Comparison of ENCODE assay signal across 7 mouse cellular contexts in genomic region chr16:23416657-23417293, GRCm38 (mm10). TPM values are rescaled to one million over a fixed set of nuclear protein-coding genes. Genes with fewer than 3 reads are reported as not detected.
A peak's percentile ranks its signal among the peaks of the same experiment; 100 is the strongest.
DNase-seq lines count a peak whose midpoint lies in the region; ATAC-seq and TF ChIP-seq lines count a peak whose summit lies in the region.

No protein-coding gene starts in this region.

- WGBS in embryonic facial prominence, embryonic 11.5 days, result 27% methylated on average over 9 of the region's 9 CpGs
- WGBS in limb, embryonic 14.5 days, result 46% methylated on average over 9 of the region's 9 CpGs
- WGBS in neural tube, embryonic 11.5 days, result 54% methylated on average over 9 of the region's 9 CpGs

- no peak overlapping the region; the same call in 1 of the 2 replicates for H3K27ac ChIP-seq in embryonic facial prominence, embryonic 11.5 days (replicated peaks; ENCODE audit: low read depth, low read length)
- no peak overlapping the region for H3K27ac ChIP-seq in limb, embryonic 14.5 days (replicated peaks; ENCODE audit: low read depth, low read length)
- H3K27ac ChIP-seq in neural tube, embryonic 11.5 days (ENCODE audit: low read depth, low read length), result no peak overlapping the region
- no peak overlapping the region; the same call in 1 of the 2 replicates for H3K27ac ChIP-seq in layer of hippocampus, adult 2 months

- no peaks in the 10 kb centered on the region; the same call in 1 of the 2 replicates for H3K4me1 ChIP-seq in embryonic facial prominence, embryonic 11.5 days (ENCODE audit: control insufficient read depth, insufficient read depth, low read length)
- peaks cover 6% of the 10 kb centered on the region; the same call in 1 of the 2 replicates for H3K4me1 ChIP-seq in limb, embryonic 14.5 days (ENCODE audit: control insufficient read depth, insufficient read depth, low read length)
- peaks cover 2% of the 10 kb centered on the region; the same call in 1 of the 2 replicates for H3K4me1 ChIP-seq in neural tube, embryonic 11.5 days (ENCODE audit: control insufficient read depth, insufficient read depth, low read length)

- no peaks in the 10 kb centered on the region for H3K36me3 ChIP-seq in embryonic facial prominence, embryonic 11.5 days (replicated peaks; ENCODE audit: control insufficient read depth, insufficient read depth, low read depth, low read length)
- H3K36me3 ChIP-seq in limb, embryonic 14.5 days (ENCODE audit: control insufficient read depth, insufficient read depth, low read length), result no peaks in the 10 kb centered on the region
- no peaks in the 10 kb centered on the region for H3K36me3 ChIP-seq in neural tube, embryonic 11.5 days (ENCODE audit: control insufficient read depth, insufficient read depth, low read length)

- no peak overlapping the region for H3K9ac ChIP-seq in embryonic facial prominence, embryonic 11.5 days (replicated peaks; ENCODE audit: low read length)
- H3K9ac ChIP-seq in limb, embryonic 14.5 days (ENCODE audit: low read depth, low read length, severe bottlenecking), result no peak overlapping the region; the same call in 1 of the 2 replicates
- H3K9ac ChIP-seq in neural tube, embryonic 11.5 days (ENCODE audit: low read length), result no peak overlapping the region

- no peak for TF ChIP-seq POLR2A in limb, embryonic 14.5 days (IDR thresholded peaks at IDR 0.05; ENCODE audit: borderline replicate concordance, extremely low read depth, insufficient read depth, insufficient read length)

- H3K4me2 ChIP-seq in embryonic facial prominence, embryonic 11.5 days (ENCODE audit: low read depth, low read length), result peak overlapping the region; percentile 5; the same call in 1 of the 2 replicates
- H3K4me2 ChIP-seq in limb, embryonic 14.5 days (replicated peaks; ENCODE audit: low read depth, low read length, severe bottlenecking), result peak overlapping the region; percentile 32
- peak overlapping the region; percentile 27 for H3K4me2 ChIP-seq in neural tube, embryonic 11.5 days (ENCODE audit: low read depth)

- ATAC-seq in embryonic facial prominence, embryonic 11.5 days (replicated peaks; ENCODE audit: insufficient number of reproducible peaks, low FRiP score, low TSS enrichment, low read depth), result peak; percentile 63; the same call in 1 of the 2 replicates
- peak; percentile 50; the same call in 1 of the 2 replicates for ATAC-seq in limb, embryonic 14.5 days (ENCODE audit: low FRiP score, low read depth)
- no peak for ATAC-seq in neural tube, embryonic 11.5 days (ENCODE audit: insufficient read depth, low FRiP score, low TSS enrichment)

- intact Hi-C loops in heart, postnatal 36 days (cut with DNase I), result no loop called here

- TF ChIP-seq CTCF in layer of hippocampus, adult 2 months (conservative IDR thresholded peaks at IDR 0.05), result no peak

- no peaks in the 10 kb centered on the region for H3K9me3 ChIP-seq in embryonic facial prominence, embryonic 11.5 days (replicated peaks; ENCODE audit: control insufficient read depth, low read length)
- H3K9me3 ChIP-seq in limb, embryonic 14.5 days (ENCODE audit: control insufficient read depth, low read length), result no peaks in the 10 kb centered on the region
- no peaks in the 10 kb centered on the region for H3K9me3 ChIP-seq in neural tube, embryonic 11.5 days (ENCODE audit: control insufficient read depth, low read length)

- DNase-seq in embryonic facial prominence, embryonic 11.5 days (ENCODE audit: low spot score), result peak; percentile 29
- DNase-seq in heart, postnatal 36 days, result peak; percentile 10 to 29
- DNase-seq in limb, embryonic 14.5 days (ENCODE audit: low spot score), result no peak
- no peak for DNase-seq in neural tube, embryonic 11.5 days (ENCODE audit: low spot score)
- no peak for DNase-seq in layer of hippocampus, adult 2 months (ENCODE audit: low spot score in 2 of 2)
- no peak for DNase-seq in urinary bladder, postnatal 10 days (ENCODE audit: low spot score)
- no peak for DNase-seq in urinary bladder, postnatal 25 days (ENCODE audit: low spot score)

- H3K4me3 ChIP-seq in embryonic facial prominence, embryonic 11.5 days (ENCODE audit: low read depth, low read length), result no peak overlapping the region
- no peak overlapping the region for H3K4me3 ChIP-seq in limb, embryonic 14.5 days (replicated peaks; ENCODE audit: low read length)
- no peak overlapping the region for H3K4me3 ChIP-seq in neural tube, embryonic 11.5 days (ENCODE audit: low read depth, low read length)
- H3K4me3 ChIP-seq in layer of hippocampus, adult 2 months, result no peak overlapping the region

- H3K27me3 ChIP-seq in embryonic facial prominence, embryonic 11.5 days (ENCODE audit: control insufficient read depth, insufficient read depth, low read length), result no peaks in the 10 kb centered on the region
- H3K27me3 ChIP-seq in limb, embryonic 14.5 days (ENCODE audit: control insufficient read depth, insufficient read depth, low read length), result no peaks in the 10 kb centered on the region
- no peaks in the 10 kb centered on the region for H3K27me3 ChIP-seq in neural tube, embryonic 11.5 days (ENCODE audit: control insufficient read depth, insufficient read depth, low read length)

RNA-seq across cellular contexts. Expression of gene Rtp1, which starts 12.2 kb away (rescaled TPM):
- polyA plus RNA-seq in embryonic facial prominence, embryonic 11.5 days (2014; fragmentation: Nextera tagmentation; extraction: Ambion mirVana), result 0.68 TPM in 1 of 2 replicates, not detected in the other
- total RNA-seq in heart, postnatal 36 days (2021), result not detected
- polyA plus RNA-seq in limb, embryonic 14.5 days (2012; rRNA removed), result 0.08 TPM in 1 of 2 replicates, not detected in the other
- polyA plus RNA-seq in limb, embryonic 14.5 days (2014; fragmentation: Nextera tagmentation; extraction: Ambion mirVana), result not detected in 2 replicates
- polyA plus RNA-seq in neural tube, embryonic 11.5 days (2014; fragmentation: Nextera tagmentation; extraction: Ambion mirVana), result not detected in 2 replicates
- total RNA-seq in layer of hippocampus, adult 2 months (2021), result under 1 TPM; 0.23 to 0.52 TPM

Comparison
In these comparisons a context has a peak if more than half of its experiments do, and no peak if none do; other contexts are left out.
1. DNase-seq: peak in embryonic facial prominence, embryonic 11.5 days (single experiment) and heart, postnatal 36 days (2 of 2); none in limb, embryonic 14.5 days (single experiment), neural tube, embryonic 11.5 days (single experiment), layer of hippocampus, adult 2 months (0 of 2), urinary bladder, postnatal 10 days (single experiment) and urinary bladder, postnatal 25 days (single experiment).
2. Peak in every context shown above with its lines, with median percentiles within 50 percentile points of each other: H3K4me2 ChIP-seq.